19 mouse cellular contexts compared by ENCODE assay signal in the genomic region with DNA sequence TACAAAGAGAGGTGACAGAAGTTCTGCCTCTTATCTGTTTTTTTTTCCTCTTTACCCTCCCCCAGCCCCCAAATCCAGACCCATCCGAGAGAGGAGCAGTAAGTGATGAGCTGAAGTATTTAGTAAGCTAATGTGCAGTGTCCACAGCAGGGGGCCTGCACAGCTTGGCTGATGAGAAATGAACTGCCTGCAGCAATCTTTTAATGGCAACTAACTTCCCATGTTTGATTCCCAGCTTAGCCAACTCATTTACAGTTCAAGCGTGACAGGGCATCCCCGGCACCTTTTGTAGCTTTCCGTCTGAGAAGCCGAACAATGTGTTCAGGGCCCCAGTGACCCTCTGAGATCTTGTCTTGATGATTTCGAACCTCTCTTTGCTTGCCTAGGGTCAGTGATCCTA.
DNase-seq lines count a peak whose midpoint lies in the region; ATAC-seq and TF ChIP-seq lines count a peak whose summit lies in the region.
"Had no signal": no experiment of that assay in that cellular context is flagged by ENCODE, and none has a peak within 500 bp of the region (broad histone marks: within the 10 kb centered on the region; RNA-seq: fewer than 3 reads in every experiment).

No protein-coding gene starts in this region.

- H3K9ac ChIP-seq in lung, embryonic 14.5 days = no peak overlapping the region
- no peak overlapping the region for H3K9ac ChIP-seq in hindbrain, embryonic 14.5 days
- H3K9ac ChIP-seq in heart, embryonic 12.5 days = no peak overlapping the region
- H3K9ac ChIP-seq: heart, embryonic 15.5 days; liver, embryonic 13.5 days had no signal

- H3K4me3 ChIP-seq in lung, embryonic 14.5 days (ENCODE audit: low read depth, low read length) = no peak overlapping the region
- no peak overlapping the region for H3K4me3 ChIP-seq in hindbrain, embryonic 14.5 days (replicated peaks; ENCODE audit: low read length)
- H3K4me3 ChIP-seq in heart, embryonic 12.5 days = no peak overlapping the region
- H3K4me3 ChIP-seq: heart, embryonic 15.5 days; limb, embryonic 10.5 days; liver, embryonic 13.5 days had no signal

- DNase-seq in cerebellum, postnatal 10 days = peak; percentile 49 to 60
- DNase-seq in cerebellum, adult 9-10 months = no peak
- DNase-seq in lung, embryonic 14.5 days = peak; percentile 47
- DNase-seq in lung, postnatal 36 days = no peak
- DNase-seq in hindbrain, embryonic 14.5 days (ENCODE audit: low spot score) = peak; percentile 46
- peak; percentile 66 for DNase-seq in retina, embryonic 14.5 days (ENCODE audit: low spot score)
- DNase-seq: adrenal gland, postnatal 25 days; kidney, adult 8-10 months; kidney, postnatal 36 days; liver, embryonic 13.5 days; lung, postnatal 10 days; right cerebral cortex, adult 18-20 months; spleen, adult 18-20 months; thymus, postnatal 14 days had no signal

- no peaks in the 10 kb centered on the region for H3K36me3 ChIP-seq in lung, embryonic 14.5 days (ENCODE audit: insufficient read depth)
- H3K36me3 ChIP-seq in hindbrain, embryonic 14.5 days (replicated peaks; ENCODE audit: control insufficient read depth, insufficient read depth) = no peaks in the 10 kb centered on the region
- no peaks in the 10 kb centered on the region for H3K36me3 ChIP-seq in heart, embryonic 12.5 days
- H3K36me3 ChIP-seq: heart, embryonic 15.5 days; limb, embryonic 10.5 days; liver, embryonic 13.5 days had no signal

- TF ChIP-seq CTCF in lung, embryonic 14.5 days (IDR thresholded peaks at IDR 0.05; ENCODE audit: low read depth) = 0 out of 2 replicates have a peak, but pooled peaks have one; percentile 13

- H3K27me3 ChIP-seq in lung, embryonic 14.5 days (ENCODE audit: insufficient read depth, low read length) = no peaks in the 10 kb centered on the region
- no peaks in the 10 kb centered on the region for H3K27me3 ChIP-seq in hindbrain, embryonic 14.5 days (ENCODE audit: control insufficient read depth, insufficient read depth, low read length)
- no peaks in the 10 kb centered on the region for H3K27me3 ChIP-seq in heart, embryonic 12.5 days (replicated peaks)
- H3K27me3 ChIP-seq: heart, embryonic 15.5 days; liver, embryonic 13.5 days had no signal

- no peaks in the 10 kb centered on the region for H3K9me3 ChIP-seq in lung, embryonic 14.5 days (ENCODE audit: low read depth, low read length)
- no peaks in the 10 kb centered on the region for H3K9me3 ChIP-seq in hindbrain, embryonic 14.5 days (ENCODE audit: control insufficient read depth, low read length)
- no peaks in the 10 kb centered on the region for H3K9me3 ChIP-seq in heart, embryonic 12.5 days (replicated peaks)
- H3K9me3 ChIP-seq: heart, embryonic 15.5 days; limb, embryonic 10.5 days; liver, embryonic 13.5 days had no signal

- 23% methylated on average over 6 of the region's 6 CpGs for WGBS in lung, embryonic 14.5 days
- 14% methylated on average over 6 of the region's 6 CpGs for WGBS in hindbrain, embryonic 14.5 days
- WGBS in heart, embryonic 12.5 days = 47% methylated on average over 6 of the region's 6 CpGs

- 0 out of 2 replicates have a peak, but pooled peaks cover 3% of the 10 kb centered on the region for H3K4me1 ChIP-seq in lung, embryonic 14.5 days (ENCODE audit: insufficient read depth)
- H3K4me1 ChIP-seq in hindbrain, embryonic 14.5 days (replicated peaks; ENCODE audit: control insufficient read depth, insufficient read depth, low read length) = peaks cover 20% of the 10 kb centered on the region
- H3K4me1 ChIP-seq in heart, embryonic 12.5 days (replicated peaks) = 0 out of 2 replicates have a peak, but pooled peaks cover 5% of the 10 kb centered on the region
- H3K4me1 ChIP-seq: heart, embryonic 15.5 days; liver, embryonic 13.5 days had no signal

- no peak for ATAC-seq in lung, embryonic 14.5 days (ENCODE audit: insufficient read depth)
- ATAC-seq in hindbrain, embryonic 14.5 days (ENCODE audit: low FRiP score) = no peak
- ATAC-seq in heart, embryonic 12.5 days (ENCODE audit: insufficient number of reproducible peaks, low FRiP score) = no peak
- no peak for ATAC-seq in inflammation-experienced regulatory T-cells, adult 6 months
- ATAC-seq: activated CD4-positive, CD25-positive, alpha-beta regulatory T cell, adult 4 months had no signal

- no peak overlapping the region for H3K27ac ChIP-seq in lung, embryonic 14.5 days (ENCODE audit: low read depth)
- H3K27ac ChIP-seq in hindbrain, embryonic 14.5 days = no peak overlapping the region
- H3K27ac ChIP-seq in heart, embryonic 12.5 days (ENCODE audit: poor library complexity, severe bottlenecking) = no peak overlapping the region
- H3K27ac ChIP-seq: heart, embryonic 15.5 days; limb, embryonic 10.5 days; liver, embryonic 13.5 days had no signal

- H3K4me2 ChIP-seq in lung, embryonic 14.5 days = no peak overlapping the region
- no peak overlapping the region for H3K4me2 ChIP-seq in hindbrain, embryonic 14.5 days (replicated peaks)
- H3K4me2 ChIP-seq in heart, embryonic 12.5 days = no peak overlapping the region
- H3K4me2 ChIP-seq: heart, embryonic 15.5 days; liver, embryonic 13.5 days had no signal

Comparison
In these comparisons a context has a peak if more than half of its experiments do, and no peak if none do; other contexts are left out.
1. DNase-seq: peak in cerebellum, postnatal 10 days (2 of 2), lung, embryonic 14.5 days (single experiment), hindbrain, embryonic 14.5 days (single experiment) and retina, embryonic 14.5 days (single experiment); none in cerebellum, adult 9-10 months (single experiment) and lung, postnatal 36 days (single experiment).